Mouse (Mus musculus) hindbrain, embryonic 15.5 days (tissue): ENCODE data around the gene Specc1. TPM values are rescaled to one million over a fixed set of nuclear protein-coding genes. Genes with fewer than 3 reads are reported as not detected.

Experiments used
- ATAC-seq: fragments of 200-750 bp; cut with Nextera tagmentation; 2 replicates; pipeline ENCODE4 v1.8.0; 2017; ENCODE audit warnings: low read depth, moderate number of reproducible peaks, moderate TSS enrichment; ENCODE audit not compliant: low FRiP score
- H3K27ac ChIP-seq: fragments of 300-500 bp; sonication (generic); replicated peaks from 2 replicates; pipeline ENCODE4 v1.5.1; 2015; ENCODE audit warnings: mild to moderate bottlenecking, inconsistent platforms
- H3K27me3 ChIP-seq: fragments of 300-500 bp; sonication (generic); 2 replicates; pipeline ENCODE4 v1.6.1; 2015; ENCODE audit warnings: control low read depth, inconsistent platforms
- H3K36me3 ChIP-seq: fragments of 300-500 bp; sonication (generic); 2 replicates; pipeline ENCODE4 v1.6.1; 2015; ENCODE audit warnings: control low read depth, inconsistent platforms
- H3K4me1 ChIP-seq: fragments of 300-500 bp; sonication (generic); replicated peaks from 2 replicates; pipeline ENCODE4 v1.6.1; 2015; ENCODE audit warnings: control low read depth, inconsistent platforms
- H3K4me2 ChIP-seq: fragments of 300-500 bp; sonication (generic); 2 replicates; pipeline ENCODE4 v1.6.1; 2015; ENCODE audit warnings: moderate library complexity, mild to moderate bottlenecking, inconsistent platforms
- H3K4me3 ChIP-seq: fragments of 300-500 bp; sonication (generic); 2 replicates; pipeline ENCODE4 v1.5.1; 2015; ENCODE audit warnings: mild to moderate bottlenecking, inconsistent platforms
- H3K9ac ChIP-seq: fragments of 300-500 bp; sonication (generic); 2 replicates; pipeline ENCODE4 v1.6.1; 2015; ENCODE audit warnings: inconsistent platforms
- H3K9me3 ChIP-seq: fragments of 300-500 bp; sonication (generic); 2 replicates; pipeline ENCODE4 v1.6.1; 2016; ENCODE audit warnings: control low read depth, inconsistent platforms
- WGBS: fragments of 180-500 bp; shearing (Covaris S2); methylation state at CpG from one replicate; pipeline ENCODE4 v1.1.7; 2015; 5-methylcytosine and 5-hydroxymethylcytosine counted together
- polyA plus RNA-seq: library from polyadenylated mRNA; unstranded; fragments of >200 nt; fragmentation: Nextera tagmentation; extraction: Ambion mirVana; gene quantifications from 2 replicates; pipeline ENCODE4 v1.2.1, GENCODE M21; 2015

Gene Specc1
- polyA plus RNA-seq, 1 experiment from 2014 or later, result 10.2 TPM

DNA sequence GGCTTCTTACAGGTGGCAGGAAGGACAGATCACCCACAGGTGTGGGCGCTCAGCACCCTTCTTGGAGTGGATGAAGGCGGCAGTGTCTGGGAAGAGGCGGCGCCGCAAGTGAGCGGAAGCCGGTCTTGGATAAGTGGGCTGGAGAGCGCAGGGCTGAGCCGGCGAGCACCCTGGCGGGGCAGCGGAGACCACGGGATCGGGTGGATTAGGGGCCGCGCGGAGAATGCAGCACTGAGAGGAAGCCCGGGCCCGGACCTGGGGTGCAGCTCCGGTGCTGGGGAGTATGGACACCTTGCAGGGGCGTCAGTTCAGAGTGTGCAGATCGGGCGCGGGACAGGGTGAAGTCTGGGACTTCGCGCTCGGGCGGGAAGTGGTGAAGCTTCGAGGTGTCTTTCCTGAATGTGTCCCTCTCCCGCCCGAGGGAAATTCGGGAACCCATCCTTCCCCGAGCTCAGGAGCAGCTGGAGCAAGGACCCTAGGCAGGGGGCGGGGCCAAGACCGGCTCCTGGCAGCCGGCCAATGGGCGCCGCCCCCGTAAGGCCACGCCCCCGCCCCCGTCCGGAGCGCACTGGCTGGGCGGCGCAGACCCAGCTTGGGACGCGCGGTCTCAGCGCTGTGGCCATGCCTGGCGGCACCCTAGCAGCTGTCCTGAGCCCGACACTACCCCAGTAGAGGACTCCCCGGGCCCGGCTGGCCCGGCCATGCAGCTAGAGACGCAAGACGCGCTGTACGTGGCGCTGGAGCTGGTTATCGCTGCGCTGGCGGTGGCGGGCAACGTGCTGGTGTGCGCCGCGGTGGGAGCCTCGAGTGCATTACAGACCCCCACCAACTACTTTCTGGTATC is 292.1 kb downstream of the Specc1 start, which contains the start of gene Adora2b:
TSS of gene Adora2b (plus strand) at position 584 of the 844 bp plus-strand sequence.
- peak within 1 kb of the TSS; percentile 54 for H3K9ac ChIP-seq
- peaks cover 16% of the 10 kb centered on the region for H3K4me1 ChIP-seq
- H3K9me3 ChIP-seq, result no peaks in the 10 kb centered on the region
- no peak within 1 kb of the TSS for H3K27ac ChIP-seq
- H3K4me2 ChIP-seq, result peak within 1 kb of the TSS; percentile 99
- H3K4me3 ChIP-seq, result peak within 1 kb of the TSS; percentile 76
- peak; percentile 83 for ATAC-seq
- H3K27me3 ChIP-seq, result peaks cover 18% of the 10 kb centered on the region
- H3K36me3 ChIP-seq, result no peaks in the 10 kb centered on the region
- WGBS, result under 1% methylated on average over 61 of the region's 69 CpGs

DNA sequence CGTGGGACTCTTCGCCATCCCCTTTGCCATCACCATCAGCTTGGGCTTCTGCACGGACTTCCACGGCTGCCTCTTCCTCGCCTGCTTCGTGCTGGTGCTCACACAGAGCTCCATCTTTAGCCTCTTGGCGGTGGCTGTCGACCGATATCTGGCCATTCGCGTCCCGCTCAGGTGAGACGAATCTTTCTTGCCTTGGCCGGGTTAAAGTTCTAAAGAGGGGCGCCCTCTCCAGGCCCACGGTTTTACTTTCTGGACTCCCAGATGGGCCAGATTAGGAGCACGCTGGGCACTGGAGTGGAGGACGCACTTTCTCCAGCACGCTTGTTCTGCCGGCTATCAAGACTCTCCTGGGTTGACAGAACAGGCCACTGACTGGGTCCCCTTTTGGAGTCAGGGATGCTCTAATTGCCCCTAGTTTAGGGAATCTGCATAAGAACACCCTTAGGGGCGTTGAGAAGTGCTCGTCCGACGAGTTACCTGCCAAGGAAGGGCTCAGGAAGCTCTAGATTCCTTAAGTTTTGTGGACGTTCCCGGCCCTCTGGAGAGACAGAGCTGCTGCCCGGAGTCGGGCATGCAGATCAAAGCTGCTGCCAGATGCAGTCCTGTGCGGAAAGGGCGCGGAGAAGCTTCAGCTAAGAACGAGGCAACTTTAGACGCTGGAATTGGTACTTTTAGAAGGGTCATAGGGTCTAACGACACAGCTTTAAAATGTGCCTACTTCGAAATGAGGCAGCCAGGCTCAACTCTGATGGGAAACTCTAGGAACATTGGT is 292.9 kb downstream of the Specc1 start:
- Histone ChIP-seq H3K4me2 (peak overlapping the region; percentile 99), H3K27ac (no peak overlapping the region), H3K27me3 (peaks cover 18% of the 10 kb centered on the region), H3K4me1 (peaks cover 16% of the 10 kb centered on the region), H3K9ac (peak overlapping the region; percentile 54), H3K4me3 (peak overlapping the region; percentile 76), H3K36me3 (no peaks in the 10 kb centered on the region), H3K9me3 (no peaks in the 10 kb centered on the region)
- ATAC-seq, result peak; percentile 49; the same call in 1 of the 2 replicates
- WGBS, result 3% methylated on average over 35 of the region's 35 CpGs

DNA sequence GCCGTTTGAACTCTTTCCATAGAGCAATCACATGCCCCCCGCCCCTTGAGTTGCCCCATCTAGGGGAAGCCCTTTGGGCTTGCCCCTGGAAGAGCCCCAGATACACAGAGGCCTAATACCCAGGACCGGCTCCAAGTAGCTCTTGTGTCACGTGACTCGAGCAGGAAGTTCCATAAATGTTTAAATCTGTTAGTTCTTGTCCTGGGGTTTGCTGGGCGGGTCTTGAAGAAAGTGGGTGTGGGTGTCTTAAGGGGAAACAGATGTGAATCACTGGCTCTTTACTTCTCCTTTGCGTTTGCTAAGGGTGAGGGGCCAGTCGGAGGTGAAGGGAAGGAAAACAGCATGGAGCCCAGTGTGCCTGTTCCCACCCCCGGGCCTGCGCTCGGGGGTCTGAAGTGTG is 294.5 kb downstream of the Specc1 start:
- Histone ChIP-seq H3K36me3 (no peaks in the 10 kb centered on the region), H3K27ac (no peak overlapping the region), H3K4me1 (peaks cover 16% of the 10 kb centered on the region), H3K9me3 (no peaks in the 10 kb centered on the region), H3K4me2 (peak overlapping the region; percentile 99; the same call in 1 of the 2 replicates), H3K9ac (no peak overlapping the region), H3K27me3 (peaks cover 18% of the 10 kb centered on the region), H3K4me3 (no peak overlapping the region)
- 78% methylated on average over 11 of the region's 11 CpGs for WGBS
- no peak for ATAC-seq

DNA sequence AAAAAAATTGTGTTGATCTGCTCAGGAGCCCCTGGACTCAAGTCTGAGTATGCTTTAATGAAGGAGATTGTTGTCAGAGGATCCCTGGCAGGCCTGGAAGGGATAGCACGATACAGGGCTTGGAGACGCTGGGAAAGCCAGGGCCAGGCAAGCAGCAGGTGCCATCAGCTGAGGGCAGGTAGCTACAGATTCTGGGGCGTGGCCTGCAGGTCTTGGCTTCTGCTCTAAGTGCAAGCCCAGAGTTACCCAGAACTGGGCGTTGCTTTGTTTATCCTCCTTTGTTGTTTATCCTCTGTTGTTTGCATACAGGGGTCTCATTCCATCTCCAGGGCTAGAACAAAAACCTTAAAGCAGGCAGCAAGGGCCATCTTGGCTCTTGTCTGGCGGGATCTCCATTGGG is 296.8 kb downstream of the Specc1 start:
- Histone ChIP-seq H3K4me3 (no peak overlapping the region), H3K9ac (no peak overlapping the region), H3K4me1 (peaks cover 12% of the 10 kb centered on the region), H3K36me3 (no peaks in the 10 kb centered on the region), H3K27me3 (peaks cover 18% of the 10 kb centered on the region), H3K4me2 (no peak overlapping the region), H3K27ac (no peak overlapping the region), H3K9me3 (no peaks in the 10 kb centered on the region)
- WGBS, result 85% methylated on average over 5 of the region's 5 CpGs
- no peak for ATAC-seq

DNA sequence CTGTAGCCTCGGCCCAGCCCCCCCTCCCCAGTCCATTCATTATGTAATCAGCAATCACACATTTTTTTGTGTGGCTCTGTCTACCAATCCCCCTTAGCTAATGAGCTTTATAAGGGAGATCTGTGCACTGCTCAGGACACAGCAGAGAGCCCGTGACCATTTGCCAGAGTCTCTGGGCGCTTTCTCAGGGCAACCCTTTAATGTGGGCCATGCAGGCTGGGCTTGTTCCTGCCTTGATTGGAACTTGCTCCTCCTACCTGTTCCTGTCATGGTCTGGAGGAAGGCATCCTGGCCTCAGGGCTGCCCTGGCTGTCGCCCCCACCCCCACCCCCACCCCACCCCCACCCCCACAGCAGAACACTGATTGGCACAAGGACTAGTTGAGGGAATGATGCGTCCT is 302.7 kb downstream of the Specc1 start:
- H3K9me3 ChIP-seq, result no peaks in the 10 kb centered on the region
- no peaks in the 10 kb centered on the region for H3K4me1 ChIP-seq
- 59% methylated on average over 5 of the region's 5 CpGs for WGBS
- H3K4me3 ChIP-seq, result no peak overlapping the region
- H3K36me3 ChIP-seq, result no peaks in the 10 kb centered on the region
- no peak for ATAC-seq
- no peak overlapping the region for H3K27ac ChIP-seq
- H3K27me3 ChIP-seq, result no peaks in the 10 kb centered on the region
- no peak overlapping the region for H3K9ac ChIP-seq
- no peak overlapping the region for H3K4me2 ChIP-seq

DNA sequence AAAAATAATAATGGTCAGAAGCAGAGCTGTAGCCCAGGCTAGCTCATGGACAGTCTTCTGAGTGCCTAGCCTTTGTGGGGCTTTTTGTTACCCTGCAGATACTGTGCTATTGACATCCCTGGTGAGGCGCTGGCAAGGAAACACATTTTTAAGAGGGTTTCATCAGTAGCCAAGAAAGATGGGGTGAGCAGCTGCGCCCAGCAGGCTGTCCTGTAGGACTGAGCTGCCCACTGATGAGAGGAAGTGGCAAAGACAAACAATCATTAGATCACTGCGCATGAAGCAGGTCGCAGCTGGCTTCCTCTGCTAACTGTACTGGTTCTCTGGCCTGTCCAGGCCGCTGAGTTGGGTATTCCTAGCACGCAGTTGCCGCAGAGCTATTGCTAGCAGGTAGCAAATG is 307.0 kb downstream of the Specc1 start:
- Histone ChIP-seq H3K9me3 (no peaks in the 10 kb centered on the region), H3K9ac (no peak overlapping the region), H3K4me3 (no peak overlapping the region), H3K27ac (no peak overlapping the region), H3K36me3 (no peaks in the 10 kb centered on the region), H3K4me2 (no peak overlapping the region), H3K4me1 (peaks cover 21% of the 10 kb centered on the region), H3K27me3 (no peaks in the 10 kb centered on the region)
- WGBS, result 54% methylated on average over 7 of the region's 7 CpGs
- ATAC-seq, result 0 out of 2 replicates have a peak, but pooled peaks have one; percentile 45

DNA sequence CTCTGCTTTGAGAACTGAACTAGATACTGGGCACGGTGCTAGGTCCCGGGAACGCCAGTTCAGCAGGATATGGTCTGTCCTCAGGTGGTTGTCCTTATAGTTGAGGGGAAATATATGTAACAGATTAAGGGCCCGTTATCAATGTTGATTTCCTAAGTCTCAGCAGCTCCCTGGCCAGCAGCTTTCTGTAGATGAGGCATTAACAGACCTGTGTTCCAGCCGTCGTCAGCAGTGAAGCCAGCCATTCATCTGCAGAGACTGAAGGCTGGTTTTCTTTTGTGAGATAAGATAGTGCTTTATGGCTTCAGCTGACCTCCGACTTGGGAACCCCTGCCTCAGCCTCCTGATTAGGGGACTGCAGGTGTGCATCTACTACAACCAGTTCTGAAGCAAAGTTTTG is 307.5 kb downstream of the Specc1 start:
- Histone ChIP-seq H3K36me3 (no peaks in the 10 kb centered on the region), H3K4me2 (no peak overlapping the region), H3K4me1 (peaks cover 21% of the 10 kb centered on the region), H3K27ac (no peak overlapping the region), H3K4me3 (no peak overlapping the region), H3K9ac (no peak overlapping the region), H3K9me3 (no peaks in the 10 kb centered on the region), H3K27me3 (no peaks in the 10 kb centered on the region)
- WGBS, result 63% methylated on average over 7 of the region's 7 CpGs
- ATAC-seq, result no peak

DNA sequence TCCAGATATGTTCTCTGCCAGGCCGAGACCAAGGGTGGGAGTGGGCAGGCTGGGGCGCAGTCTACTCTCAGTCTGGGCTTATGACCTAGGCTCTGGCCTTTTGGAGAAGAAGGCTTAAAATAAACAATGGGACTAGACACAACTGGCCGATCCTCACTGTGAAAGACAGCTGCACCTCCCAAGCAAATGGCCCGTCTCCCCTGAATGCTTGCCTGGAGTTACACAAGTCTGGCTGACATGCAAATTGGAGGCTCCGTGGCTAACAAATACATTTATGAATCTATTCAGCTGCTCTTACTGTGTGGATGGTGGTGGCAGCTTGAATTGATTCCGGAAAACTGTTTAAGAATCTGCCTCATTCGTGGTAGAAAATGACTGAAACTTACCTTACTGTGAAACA is 309.1 kb downstream of the Specc1 start:
- no peaks in the 10 kb centered on the region for H3K36me3 ChIP-seq
- no peak for ATAC-seq
- no peak overlapping the region for H3K4me3 ChIP-seq
- no peak overlapping the region for H3K27ac ChIP-seq
- H3K9ac ChIP-seq, result no peak overlapping the region
- 39% methylated on average over 7 of the region's 7 CpGs for WGBS
- no peaks in the 10 kb centered on the region for H3K9me3 ChIP-seq
- no peaks in the 10 kb centered on the region for H3K27me3 ChIP-seq
- no peak overlapping the region for H3K4me2 ChIP-seq
- peaks cover 21% of the 10 kb centered on the region for H3K4me1 ChIP-seq

DNA sequence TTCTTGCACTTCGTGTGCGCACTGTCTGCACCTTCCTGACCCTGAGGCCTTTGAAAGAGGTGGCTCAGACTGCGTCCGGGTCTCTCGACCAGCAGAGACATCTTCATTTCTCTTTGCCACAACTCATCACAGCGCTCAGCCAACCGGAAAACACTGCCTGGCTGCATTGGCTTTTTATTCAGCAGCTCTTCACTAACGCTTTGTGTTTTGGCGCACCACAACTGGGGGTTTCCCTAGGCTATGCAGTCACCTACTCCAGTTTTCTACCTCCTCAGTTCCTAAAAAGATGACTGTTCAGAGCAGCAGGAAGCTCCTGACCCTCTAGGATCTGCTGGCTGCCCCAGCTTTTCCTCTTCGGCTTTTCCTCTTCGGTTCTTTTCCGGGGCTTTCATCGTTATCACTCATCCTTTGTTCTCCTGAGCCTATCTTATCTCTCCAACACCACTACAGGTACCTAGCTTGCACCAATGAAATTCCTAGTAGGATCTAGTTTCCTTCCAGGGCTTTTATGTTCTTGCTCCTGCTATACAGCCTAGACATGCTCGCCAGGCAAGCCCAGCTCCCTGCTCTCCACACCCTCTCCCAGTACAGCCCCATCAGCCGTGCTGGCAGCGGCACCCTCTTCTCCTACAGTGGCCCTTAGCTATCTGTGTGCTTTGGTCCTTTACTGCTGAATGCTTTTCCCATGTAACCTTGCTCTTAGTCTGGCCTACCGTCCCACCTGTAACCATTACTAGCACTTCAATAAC is 310.1 kb downstream of the Specc1 start:
- H3K27me3 ChIP-seq, result no peaks in the 10 kb centered on the region
- H3K4me1 ChIP-seq, result peaks cover 21% of the 10 kb centered on the region
- no peak for ATAC-seq
- no peaks in the 10 kb centered on the region for H3K36me3 ChIP-seq
- no peak overlapping the region for H3K9ac ChIP-seq
- H3K9me3 ChIP-seq, result no peaks in the 10 kb centered on the region
- 39% methylated on average over 17 of the region's 17 CpGs for WGBS
- no peak overlapping the region for H3K4me3 ChIP-seq
- peak overlapping the region; percentile 14; the same call in 1 of the 2 replicates for H3K4me2 ChIP-seq
- no peak overlapping the region for H3K27ac ChIP-seq

DNA sequence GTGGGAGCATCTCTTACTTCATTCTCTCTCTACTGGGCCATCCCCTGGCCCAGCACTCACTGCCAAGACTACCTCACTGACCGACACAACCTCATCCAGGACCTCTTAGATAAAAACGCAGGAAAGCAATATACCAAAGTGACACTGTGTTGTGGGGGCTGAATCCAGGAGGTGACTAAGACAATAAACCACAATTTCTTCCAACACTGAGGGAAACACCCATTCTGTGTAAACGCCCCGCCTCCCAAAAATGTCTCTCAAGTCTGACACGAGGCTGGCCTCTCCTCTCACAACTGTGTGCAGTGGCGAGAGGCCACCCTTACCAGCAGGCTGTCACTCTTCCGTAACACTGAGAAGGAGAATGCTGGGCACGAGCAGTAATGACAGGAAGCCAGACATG is 311.8 kb downstream of the Specc1 start:
- Histone ChIP-seq H3K4me1 (peaks cover 21% of the 10 kb centered on the region), H3K9ac (no peak overlapping the region), H3K27me3 (no peaks in the 10 kb centered on the region), H3K9me3 (no peaks in the 10 kb centered on the region), H3K4me3 (no peak overlapping the region), H3K4me2 (no peak overlapping the region), H3K36me3 (no peaks in the 10 kb centered on the region), H3K27ac (no peak overlapping the region)
- no peak for ATAC-seq
- 79% methylated on average over 8 of the region's 8 CpGs for WGBS

DNA sequence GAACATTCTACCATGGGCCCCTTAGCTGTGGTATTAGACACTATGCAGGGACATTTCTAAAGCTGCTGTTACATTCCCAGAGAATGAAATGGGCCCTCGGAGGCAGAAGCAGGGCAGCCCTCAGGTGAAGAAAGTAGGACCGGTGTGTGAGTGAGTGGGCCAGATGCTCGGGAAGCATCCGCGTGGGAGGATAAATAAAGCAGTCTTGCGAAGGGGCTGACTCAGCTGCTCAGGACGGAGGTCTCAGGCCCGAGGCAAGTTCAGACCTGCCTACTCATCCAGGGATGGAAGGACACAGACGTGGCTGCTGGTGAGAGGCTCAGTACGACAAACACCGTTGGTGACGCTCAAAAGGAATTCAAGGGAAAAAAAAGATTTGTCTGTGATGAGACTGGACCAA is 312.5 kb downstream of the Specc1 start:
- H3K4me2 ChIP-seq, result no peak overlapping the region
- H3K4me1 ChIP-seq, result peaks cover 21% of the 10 kb centered on the region
- H3K36me3 ChIP-seq, result no peaks in the 10 kb centered on the region
- H3K27ac ChIP-seq, result no peak overlapping the region
- H3K9me3 ChIP-seq, result no peaks in the 10 kb centered on the region
- H3K4me3 ChIP-seq, result no peak overlapping the region
- ATAC-seq, result no peak
- no peak overlapping the region for H3K9ac ChIP-seq
- WGBS, result 73% methylated on average over 12 of the region's 12 CpGs
- no peaks in the 10 kb centered on the region for H3K27me3 ChIP-seq

DNA sequence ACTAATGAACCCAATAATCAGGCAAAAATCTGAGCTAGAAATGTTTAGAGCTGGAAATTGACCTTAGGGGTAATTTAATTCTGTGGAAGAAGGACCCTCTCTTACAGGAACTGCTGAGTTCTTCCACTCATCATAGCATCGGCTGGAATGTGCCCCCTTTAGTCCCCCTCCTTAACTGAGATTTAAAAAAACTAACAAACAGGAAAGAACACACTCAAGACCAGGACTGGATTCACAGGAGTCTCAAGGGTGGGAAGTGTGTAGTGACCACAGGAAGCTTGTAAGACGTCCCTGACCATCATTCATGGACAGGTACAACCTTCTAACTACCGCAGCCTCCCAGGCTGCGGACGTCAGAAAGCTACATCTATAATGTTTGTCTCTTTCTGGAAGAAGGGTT is 314.3 kb downstream of the Specc1 start:
- ATAC-seq, result no peak

More for the DNA sequence above, 314.3 kb downstream of the Specc1 start:
- no peaks in the 10 kb centered on the region for H3K27me3 ChIP-seq
- H3K36me3 ChIP-seq, result no peaks in the 10 kb centered on the region
- no peak overlapping the region for H3K27ac ChIP-seq
- WGBS, result 65% methylated on average over 5 of the region's 5 CpGs
- no peak overlapping the region for H3K4me3 ChIP-seq
- H3K9me3 ChIP-seq, result no peaks in the 10 kb centered on the region
- H3K9ac ChIP-seq, result no peak overlapping the region
- peaks cover 17% of the 10 kb centered on the region for H3K4me1 ChIP-seq
- no peak overlapping the region for H3K4me2 ChIP-seq
